Mouse (Mus musculus) CH12.LX (cell line): ENCODE data around the gene Sart3.

Experiments used
- CTCF ChIP-seq, 2 experiments: IDR thresholded peaks in 1 of 2; conservative IDR thresholded peaks in 1 of 2; 2 replicates each; pipeline ENCODE4 v1.5.1; 2011 to 2012; ENCODE audit warnings: low read depth in 2 of 2, low read length in 2 of 2, improper control_type of control experiment in 1 of 2, inconsistent platforms in 1 of 2, mild to moderate bottlenecking in 1 of 2, moderate library complexity in 1 of 2
- PAX5 ChIP-seq: IDR thresholded peaks from 2 replicates; pipeline ENCODE4 v1.6.1; 2012; ENCODE audit warnings: low read length, inconsistent platforms, mixed read lengths
- POLR2A ChIP-seq: IDR thresholded peaks from 2 replicates; pipeline ENCODE4 v1.6.1; 2011; ENCODE audit warnings: low read depth, mild to moderate bottlenecking, improper control_type of control experiment, low read length
- TBP ChIP-seq: conservative IDR thresholded peaks from 2 replicates; pipeline ENCODE4 v1.6.1; 2011; ENCODE audit warnings: low read depth, low read length, improper control_type of control experiment
- TCF12 ChIP-seq: IDR thresholded peaks from 2 replicates; pipeline ENCODE4 v1.6.1; 2014; ENCODE audit warnings: low read depth, mild to moderate bottlenecking, inconsistent platforms, low read length, improper control_type of control experiment

DNA sequence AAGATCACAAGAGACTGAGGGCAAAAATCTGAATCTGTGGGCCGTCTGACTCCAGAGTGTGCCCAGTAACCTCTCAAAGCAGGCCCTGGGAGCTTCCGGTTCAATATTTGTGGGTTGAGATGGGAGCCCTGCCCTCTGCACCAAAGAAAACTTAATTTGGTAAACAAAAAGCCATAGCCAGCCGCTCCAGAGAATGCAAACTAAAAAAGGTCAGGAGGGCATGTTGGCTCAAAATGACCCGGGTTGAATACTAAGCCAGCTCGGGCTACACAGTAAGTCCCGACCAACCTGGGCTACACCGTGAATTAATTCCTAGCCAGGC is 37.3 kb downstream of the Sart3 start:
- TF ChIP-seq CTCF (conservative IDR thresholded peaks at IDR 0.05 in 1 of 2, IDR thresholded peaks at IDR 0.05 in 1 of 2; ENCODE audit: low read depth in 2 of 2, low read length in 2 of 2) (no peak), TBP (no peak), POLR2A (no peak; the same call in 1 of the 2 replicates), PAX5 (no peak), TCF12 (no peak)
